Mouse (Mus musculus) layer of hippocampus, adult 18-20 months (tissue): ENCODE data around the gene Ntrk2. TPM values are rescaled to one million over a fixed set of nuclear protein-coding genes. Genes with fewer than 3 reads are reported as not detected.

Source experiments
- DNase-seq, 2 experiments: peaks; one replicate each; pipeline ENCODE4 v3.0.0; 2022; ENCODE audit warnings: low spot score in 2 of 2
- total RNA-seq, 2 experiments: library from RNA; stranded (reverse); gene quantifications; 2 replicates each; pipeline ENCODE4 v1.2.3; 2021

Gene Ntrk2
- total RNA-seq, 2 experiments from 2014 or later = 333 to 338 TPM

- DNase-seq = peak in 1 of 2 experiments; percentile 47
Measured at GRCm38 (mm10) chr13:58840731-58841359, 34.5 kb downstream of the Ntrk2 start.

GRCm38 (mm10) chr13:58843826-58844225, 37.5 kb downstream of the Ntrk2 start:
- DNase-seq = peak in 1 of 2 experiments; percentile 51

- no peak for DNase-seq
Measured at GRCm38 (mm10) chr13:58848578-58848977, 42.2 kb downstream of the Ntrk2 start.

- DNase-seq = no peak
Measured at GRCm38 (mm10) chr13:58853685-58854084, 47.3 kb downstream of the Ntrk2 start.

- peak; percentile 43 to 68 for DNase-seq
Measured at GRCm38 (mm10) chr13:58866239-58866638, 59.9 kb downstream of the Ntrk2 start.

GRCm38 (mm10) chr13:58866776-58867435, 60.5 kb downstream of the Ntrk2 start:
- no peak for DNase-seq

GRCm38 (mm10) chr13:58882468-58882867, 76.1 kb downstream of the Ntrk2 start:
- no peak for DNase-seq

- DNase-seq = no peak
Measured at GRCm38 (mm10) chr13:58882916-58883315, 76.5 kb downstream of the Ntrk2 start.

GRCm38 (mm10) chr13:58886108-58886507, 79.7 kb downstream of the Ntrk2 start:
- DNase-seq = peak in 1 of 2 experiments; percentile 22

- no peak for DNase-seq
Measured at GRCm38 (mm10) chr13:58896254-58896910, 90.0 kb downstream of the Ntrk2 start.

- DNase-seq = no peak
Measured at GRCm38 (mm10) chr13:58899337-58899736, 93.0 kb downstream of the Ntrk2 start.

GRCm38 (mm10) chr13:58902313-58902712, 95.9 kb downstream of the Ntrk2 start:
- no peak for DNase-seq

GRCm38 (mm10) chr13:58904742-58905735, 98.7 kb downstream of the Ntrk2 start:
- no peak for DNase-seq

GRCm38 (mm10) chr13:58911936-58912335, 105.6 kb downstream of the Ntrk2 start:
- DNase-seq = no peak

GRCm38 (mm10) chr13:58912559-58912958, 106.2 kb downstream of the Ntrk2 start:
- no peak for DNase-seq

GRCm38 (mm10) chr13:58914061-58914814, 107.9 kb downstream of the Ntrk2 start:
- DNase-seq = no peak

- no peak for DNase-seq
Measured at GRCm38 (mm10) chr13:58916348-58916747, 110.0 kb downstream of the Ntrk2 start.

- no peak for DNase-seq
Measured at GRCm38 (mm10) chr13:58920241-58920640, 113.9 kb downstream of the Ntrk2 start.

- no peak for DNase-seq
Measured at GRCm38 (mm10) chr13:58921255-58921654, 114.9 kb downstream of the Ntrk2 start.

GRCm38 (mm10) chr13:58921705-58922104, 115.3 kb downstream of the Ntrk2 start:
- no peak for DNase-seq
